Mouse (Mus musculus) ovary, postnatal 36 days (tissue): ENCODE measurements at regions not wholly inside any gene's neighbourhood (a gene's known extent, or its start where the extent isn't known, plus 50 kb on each side); places are given as distances from the start of the nearest gene placed in this dataset.
A peak's percentile ranks its signal among the peaks of the same experiment; 100 is the strongest.

Experiments
- DNase-seq: peaks from one replicate; pipeline ENCODE4 v3.0.0; 2022; ENCODE audit warnings: low spot score, mixed read lengths

DNA sequence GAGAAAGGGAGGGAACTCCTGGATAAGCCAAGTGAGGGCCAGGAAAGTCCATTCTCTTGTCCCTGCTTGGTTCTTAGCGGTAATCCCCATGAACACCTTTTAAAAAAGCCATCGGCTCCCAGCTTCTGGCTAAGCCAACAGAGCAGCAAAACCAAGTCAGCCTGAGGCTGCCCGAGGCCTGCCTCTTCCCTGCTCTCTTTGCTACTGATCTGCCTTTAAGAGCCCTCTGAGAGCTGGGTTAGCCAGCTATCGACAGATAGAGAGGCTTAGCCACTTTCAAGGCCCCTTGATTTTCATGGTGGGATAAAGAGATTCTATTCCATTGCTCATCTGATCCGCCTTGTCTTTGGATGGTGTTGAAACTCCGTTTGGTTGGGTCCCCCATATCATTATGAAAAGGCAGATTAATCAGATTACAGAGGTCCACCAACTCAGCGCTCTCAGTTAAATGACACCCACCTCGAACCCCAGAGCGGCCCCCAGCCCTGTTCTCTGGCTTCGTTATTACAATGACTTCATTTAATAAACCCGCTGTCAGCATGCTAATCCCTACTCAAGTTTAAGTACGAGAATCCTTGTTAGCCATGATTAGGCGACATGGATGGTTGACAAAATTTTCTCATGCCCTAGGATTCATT is 66.1 kb downstream of the Slc4a3 start:
- no peak for DNase-seq

GRCm38 (mm10) chr1:75613206-75613605 is 67.1 kb downstream of the Slc4a3 start:
- no peak for DNase-seq

DNA sequence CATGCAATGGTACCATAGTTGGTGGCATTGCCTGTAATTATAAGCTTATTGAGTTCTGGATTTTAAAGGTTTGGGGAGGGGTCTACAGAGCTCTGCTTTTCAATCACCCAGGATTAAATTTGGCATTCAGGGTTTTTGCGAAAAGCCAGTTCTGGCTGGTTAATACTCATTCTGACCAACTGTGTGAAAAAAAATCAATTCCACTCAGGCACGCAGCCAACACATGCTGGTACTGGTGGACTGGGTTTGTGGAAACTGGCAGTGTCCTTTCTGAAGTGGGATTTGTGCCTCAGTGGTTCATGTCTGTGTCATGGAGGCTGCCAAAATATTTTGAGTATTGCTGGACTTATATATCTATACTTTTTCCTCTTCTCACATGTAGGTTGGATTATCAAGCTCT is 70.9 kb downstream of the Slc4a3 start:
- no peak for DNase-seq

DNA sequence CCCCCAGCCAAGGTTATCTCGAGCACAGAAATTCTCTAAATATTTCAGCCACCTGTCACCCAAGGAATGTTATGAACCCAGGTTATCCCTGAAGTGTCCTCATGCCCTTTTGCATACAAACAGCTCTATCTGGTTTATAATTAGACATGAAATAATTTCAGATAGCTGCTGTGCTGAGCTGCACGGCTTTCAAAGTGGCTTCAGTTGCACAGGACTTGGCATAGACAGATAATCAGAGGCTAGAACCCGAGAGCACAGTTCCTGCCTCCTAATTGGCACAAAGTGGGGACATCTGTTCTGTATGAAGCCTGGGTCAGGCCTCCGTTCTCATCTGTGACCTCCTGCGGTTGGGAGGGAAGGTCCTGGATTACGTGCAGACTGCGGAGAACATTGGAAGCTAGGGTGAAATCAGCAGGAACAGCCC is 72.3 kb downstream of the Slc4a3 start:
- no peak for DNase-seq

DNA sequence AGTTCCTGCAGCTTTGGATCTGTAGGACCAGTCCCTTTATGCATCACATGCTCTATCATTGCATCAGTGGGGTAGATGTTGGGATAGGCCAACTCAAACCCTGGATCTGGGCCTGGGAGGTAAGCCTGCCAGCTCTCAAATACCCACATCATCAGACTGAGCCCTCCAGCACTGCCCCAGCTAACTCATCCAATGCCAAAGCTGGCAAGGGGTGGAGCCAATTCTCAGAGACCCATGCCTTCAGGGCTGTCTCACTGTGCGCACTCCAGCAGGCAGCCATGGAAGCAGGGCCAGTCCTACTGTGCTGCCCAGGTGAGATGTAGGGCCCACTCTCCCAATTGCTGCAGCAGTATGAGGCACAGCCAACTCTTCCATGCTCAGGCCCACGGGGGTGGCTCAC is 84.2 kb downstream of the Slc4a3 start:
- DNase-seq = no peak

GRCm38 (mm10) chr1:75631729-75632128 is 85.7 kb downstream of the Slc4a3 start:
- no peak for DNase-seq

DNA sequence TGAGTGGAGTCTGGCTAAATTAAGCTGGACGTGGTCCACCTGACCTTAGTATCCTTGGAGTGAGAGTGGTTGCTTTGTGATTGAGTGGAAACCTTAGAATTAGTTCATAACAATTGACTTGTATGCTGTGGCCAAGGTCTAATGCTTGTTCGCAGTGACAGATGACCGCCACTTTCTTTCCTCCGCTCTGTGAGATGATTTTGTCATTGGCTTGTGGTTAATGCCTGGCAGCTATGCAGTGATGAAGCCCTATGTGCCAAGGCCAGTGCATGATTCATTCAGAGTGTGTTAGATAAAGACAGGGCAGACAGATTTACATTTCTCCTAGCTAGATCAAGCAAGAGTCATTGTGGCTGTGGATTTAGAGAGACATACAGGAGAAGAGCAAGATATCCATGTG is 89.5 kb downstream of the Slc4a3 start:
- no peak for DNase-seq

GRCm38 (mm10) chr1:75639031-75640001 is 93.2 kb downstream of the Slc4a3 start:
- DNase-seq = no peak

GRCm38 (mm10) chr1:75642496-75642895 is 96.4 kb downstream of the Slc4a3 start:
- no peak for DNase-seq

GRCm38 (mm10) chr1:75652547-75652946 is 106.5 kb downstream of the Slc4a3 start:
- peak; percentile 31 for DNase-seq

DNA sequence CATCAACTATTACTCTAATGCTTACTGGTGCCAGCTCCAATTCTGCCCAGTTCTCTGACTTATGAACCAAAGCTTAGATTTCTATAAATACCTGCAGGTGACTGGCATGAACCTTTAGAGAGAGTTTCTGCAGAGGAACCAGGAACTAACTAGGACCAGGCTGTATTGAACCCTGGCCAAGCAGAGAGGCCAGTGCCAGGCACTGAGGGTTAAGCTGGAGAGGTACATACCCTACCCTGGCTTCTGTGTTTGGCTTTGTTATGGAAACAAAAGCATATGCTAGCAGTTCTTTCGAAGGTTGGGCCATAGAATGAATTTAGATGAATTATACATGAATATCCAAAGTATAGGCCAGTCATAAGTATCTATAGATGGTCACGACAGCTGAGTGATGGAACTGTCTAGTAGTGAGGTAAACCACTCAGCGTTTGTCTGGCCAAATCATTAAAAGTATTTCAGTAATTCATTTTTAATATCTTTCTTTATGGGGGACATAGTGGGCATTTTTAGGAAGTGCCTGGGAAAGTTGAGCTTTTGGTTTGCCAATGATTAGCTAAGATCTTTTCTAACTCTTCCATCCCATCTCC is 107.0 kb downstream of the Slc4a3 start:
- DNase-seq = no peak

DNA sequence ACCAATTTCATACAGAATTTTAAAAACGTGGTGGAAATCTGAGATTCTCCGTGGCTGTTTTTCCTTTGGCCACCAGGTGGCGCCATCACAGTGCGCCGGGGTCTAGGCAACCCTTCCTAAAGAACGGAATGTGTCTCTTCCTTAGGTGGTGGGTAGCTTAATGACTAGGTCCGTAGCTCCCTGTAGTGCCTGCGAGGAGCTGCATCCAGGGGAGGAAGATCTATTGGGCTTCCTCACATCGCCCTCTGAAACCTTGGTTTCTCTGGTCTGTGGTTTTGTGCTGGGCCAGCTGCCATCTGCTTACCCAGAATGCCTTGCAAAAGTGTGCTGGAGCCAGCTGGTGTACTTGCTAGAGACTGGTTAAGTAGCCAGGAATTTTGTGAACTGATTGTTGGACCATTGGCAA is 107.6 kb downstream of the Slc4a3 start:
- DNase-seq = peak; percentile 54

- DNase-seq = no peak
Observed at GRCm38 (mm10) chr1:75656592-75656991, 110.5 kb downstream of the Slc4a3 start.

DNA sequence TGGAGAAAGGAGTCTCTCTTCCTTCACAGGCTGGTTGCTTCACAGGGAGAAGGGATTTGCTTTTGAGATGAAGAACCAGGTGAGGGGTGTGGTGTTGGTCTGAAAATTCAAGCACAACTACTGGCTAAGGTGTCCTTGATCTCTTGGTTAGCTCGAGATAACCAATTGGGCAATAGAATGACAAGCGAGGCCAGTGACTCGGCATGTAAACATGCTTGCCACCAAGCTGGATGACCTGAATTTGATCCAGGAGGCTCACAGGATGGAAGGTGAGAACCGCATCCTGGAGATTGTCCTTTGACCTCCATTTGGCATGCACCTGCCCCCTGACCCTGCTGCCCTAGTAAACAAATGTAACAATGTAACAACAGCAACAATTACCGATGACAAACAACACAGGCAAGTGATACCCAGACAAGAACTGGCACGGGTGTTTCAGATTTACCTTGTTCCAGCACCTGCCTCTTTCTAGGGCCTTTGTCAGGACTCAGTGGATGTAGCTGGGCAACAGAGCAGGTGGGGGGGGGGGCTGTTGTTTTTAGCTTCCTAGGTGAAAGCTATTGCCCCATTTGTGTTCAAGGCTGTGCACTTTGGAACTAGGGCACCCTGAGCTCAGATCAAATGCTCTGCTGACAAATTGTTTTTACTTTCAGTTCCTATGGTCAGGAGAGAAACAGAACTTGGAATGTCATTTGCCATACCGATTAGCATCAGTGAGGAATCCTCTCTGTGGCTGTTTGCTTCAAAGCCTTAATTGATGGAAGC is 114.5 kb downstream of the Slc4a3 start:
- no peak for DNase-seq

GRCm38 (mm10) chr1:75662141-75662990 is 116.3 kb downstream of the Slc4a3 start:
- DNase-seq = no peak

GRCm38 (mm10) chr1:75667736-75668269 is 121.7 kb downstream of the Slc4a3 start:
- no peak for DNase-seq

DNA sequence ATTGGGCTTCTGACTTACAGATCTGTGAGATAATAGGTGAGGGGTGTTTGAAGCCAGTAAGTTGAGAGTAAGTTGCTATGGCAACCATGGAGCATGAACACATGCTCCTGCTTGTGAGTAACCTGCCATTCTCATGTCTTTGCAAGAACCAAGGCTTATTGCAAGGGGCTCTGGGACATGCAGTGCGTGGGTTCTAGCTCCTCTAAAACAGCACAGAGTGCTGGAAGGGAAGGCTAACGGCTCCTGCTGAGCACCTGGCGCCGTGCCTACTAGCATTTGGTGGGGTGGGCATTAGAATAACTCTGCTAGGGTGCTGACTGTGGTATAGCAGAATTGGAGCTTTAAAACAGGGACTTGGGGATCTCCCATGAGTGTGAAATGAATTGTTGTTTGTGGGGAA is 130.2 kb downstream of the Slc4a3 start:
- DNase-seq = no peak

DNA sequence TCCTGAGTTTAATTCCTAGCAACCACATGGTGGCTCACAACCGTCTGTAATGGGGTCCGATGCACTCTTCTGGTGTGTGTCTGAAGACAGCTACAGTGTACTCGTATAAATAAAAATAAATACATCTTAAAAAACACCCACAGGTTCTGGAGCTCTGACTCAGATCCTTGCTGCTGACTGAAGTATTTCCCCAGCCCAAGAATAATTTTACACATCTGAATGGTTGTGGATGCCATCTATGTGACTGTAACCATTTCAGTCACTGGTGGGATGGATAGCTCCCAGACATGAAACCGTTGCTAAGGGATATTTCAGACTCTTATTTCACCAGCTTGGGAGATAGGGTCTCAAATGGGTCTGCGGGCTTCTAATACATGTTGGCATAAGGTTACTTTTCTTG is 131.6 kb downstream of the Slc4a3 start:
- no peak for DNase-seq

- no peak for DNase-seq
Observed at GRCm38 (mm10) chr1:75678279-75678678, 132.2 kb downstream of the Slc4a3 start.

- no peak for DNase-seq
Observed at GRCm38 (mm10) chr1:75680366-75680765, 134.3 kb downstream of the Slc4a3 start.

- DNase-seq = no peak
Observed at GRCm38 (mm10) chr1:75681913-75682312, 135.8 kb downstream of the Slc4a3 start.
